Comparison of ENCODE assay signal across 8 mouse cellular contexts in genomic region chr4:133011028-133011820, GRCm38 (mm10). TPM values are rescaled to one million over a fixed set of nuclear protein-coding genes. Genes with fewer than 3 reads are reported as not detected.
DNase-seq lines count a peak whose midpoint lies in the region; ATAC-seq and TF ChIP-seq lines count a peak whose summit lies in the region.

Ahdc1 (plus strand) TSS chr4:133011260.

- H3K9me3 ChIP-seq in hindbrain, embryonic 11.5 days (ENCODE audit: control insufficient read depth, low read length), result no peaks in the 10 kb centered on the region
- no peaks in the 10 kb centered on the region for H3K9me3 ChIP-seq in lung, postnatal 0 days (ENCODE audit: low read length)

- peaks cover 24% of the 10 kb centered on the region for H3K4me1 ChIP-seq in hindbrain, embryonic 11.5 days (replicated peaks; ENCODE audit: control insufficient read depth, insufficient read depth, low read length)
- H3K4me1 ChIP-seq in lung, postnatal 0 days (ENCODE audit: insufficient read depth, low read depth, low read length), result peaks cover 7% of the 10 kb centered on the region; the same call in 1 of the 2 replicates

- WGBS in hindbrain, embryonic 11.5 days, result under 1% methylated on average over 65 of the region's 66 CpGs
- 2% methylated on average over 53 of the region's 66 CpGs for WGBS in lung, postnatal 0 days

- no peaks in the 10 kb centered on the region for H3K36me3 ChIP-seq in hindbrain, embryonic 11.5 days (ENCODE audit: control insufficient read depth, insufficient read depth, low read length)
- H3K36me3 ChIP-seq in lung, postnatal 0 days (ENCODE audit: insufficient read depth, low read length), result no peaks in the 10 kb centered on the region

- peak; percentile 81 for ATAC-seq in hindbrain, embryonic 11.5 days (ENCODE audit: low FRiP score)
- peak; percentile 89 for ATAC-seq in lung, postnatal 0 days

- peak; percentile 93 for DNase-seq in NIH3T3 (ENCODE audit: low read depth)
- peak; percentile 94 for DNase-seq in cerebellum, adult 9-11 months
- DNase-seq in frontal cortex, postnatal 10 days (ENCODE audit: low spot score in 2 of 2), result peak; percentile 89 to 93
- peak; percentile 97 for DNase-seq in hindbrain, embryonic 11.5 days (ENCODE audit: low spot score)
- DNase-seq in layer of hippocampus, postnatal 10 days (ENCODE audit: low spot score in 2 of 2), result peak; percentile 93 to 96
- DNase-seq in lung, postnatal 0 days (ENCODE audit: low spot score), result peak; percentile 95
- DNase-seq in ovary, postnatal 10 days (ENCODE audit: low spot score), result peak; percentile 91
- peak; percentile 93 for DNase-seq in thymus, postnatal 0 days (ENCODE audit: low spot score)

- peak within 1 kb of the TSS; percentile 93 for H3K27ac ChIP-seq in hindbrain, embryonic 11.5 days (ENCODE audit: low read depth, low read length)
- peak within 1 kb of the TSS; percentile 89 for H3K27ac ChIP-seq in lung, postnatal 0 days (ENCODE audit: low read length)

- peak; percentile 37 for TF ChIP-seq CTCF in lung, postnatal 0 days (IDR thresholded peaks at IDR 0.05)

- H3K9ac ChIP-seq in hindbrain, embryonic 11.5 days (ENCODE audit: low read depth, low read length), result peak within 1 kb of the TSS; percentile 98
- H3K9ac ChIP-seq in lung, postnatal 0 days (replicated peaks; ENCODE audit: low read depth), result peak within 1 kb of the TSS; percentile 74

- peak within 1 kb of the TSS; percentile 85 for H3K4me2 ChIP-seq in hindbrain, embryonic 11.5 days (replicated peaks; ENCODE audit: low read depth, low read length)
- H3K4me2 ChIP-seq in lung, postnatal 0 days (replicated peaks; ENCODE audit: low read depth, low read length), result peak within 1 kb of the TSS; percentile 89

- H3K27me3 ChIP-seq in hindbrain, embryonic 11.5 days (ENCODE audit: control insufficient read depth, insufficient read depth, low read length), result peaks cover 18% of the 10 kb centered on the region
- H3K27me3 ChIP-seq in lung, postnatal 0 days (replicated peaks; ENCODE audit: insufficient read depth, low read length), result 0 out of 2 replicates have a peak, but pooled peaks cover 5% of the 10 kb centered on the region

- H3K4me3 ChIP-seq in hindbrain, embryonic 11.5 days (ENCODE audit: low read depth, low read length), result peak within 1 kb of the TSS; percentile 97
- H3K4me3 ChIP-seq in lung, postnatal 0 days (ENCODE audit: low read depth, low read length), result peak within 1 kb of the TSS; percentile 84

- TF ChIP-seq EP300 in lung, postnatal 0 days (IDR thresholded peaks at IDR 0.05), result no peak

RNA-seq across cellular contexts. Expression of gene Ahdc1, which starts in this region (rescaled TPM):
- 6.8 and 9.0 TPM in 2 replicates for polyA plus RNA-seq in hindbrain, embryonic 11.5 days (2014; fragmentation: Nextera tagmentation; extraction: Ambion mirVana)
- total RNA-seq in layer of hippocampus, postnatal 10 days (2021), result 100 to 1,000 TPM in 1 of 2 experiments, 10 to 100 TPM in 1; 98.1 to 103 TPM
- polyA plus RNA-seq in lung, postnatal 0 days (2015; fragmentation: Nextera tagmentation; extraction: Ambion mirVana), result 3.9 and 4.4 TPM in 2 replicates
- polyA plus RNA-seq in thymus, postnatal 0 days (2015; fragmentation: Nextera tagmentation; extraction: Ambion mirVana), result 5.3 and 8.0 TPM in 2 replicates

Comparison
In these comparisons a context has a peak if more than half of its experiments do, and no peak if none do; other contexts are left out.
1. Peak in every context shown above with its lines: DNase-seq, ATAC-seq, H3K4me3 ChIP-seq and H3K27ac ChIP-seq.